ENCODE assay signal across 27 mouse cellular contexts in genomic region chr14:121508929-121509328, GRCm38 (mm10). TPM values are rescaled to one million over a fixed set of nuclear protein-coding genes. Genes with fewer than 3 reads are reported as not detected.
A peak's percentile ranks its signal among the peaks of the same experiment; 100 is the strongest.
DNase-seq lines count a peak whose midpoint lies in the region; ATAC-seq and TF ChIP-seq lines count a peak whose summit lies in the region.
"Had no signal": no experiment of that assay in that cellular context is flagged by ENCODE, and none has a peak within 500 bp of the region (broad histone marks: within the 10 kb centered on the region; RNA-seq: fewer than 3 reads in every experiment).

No protein-coding gene starts in this region.

- ATAC-seq in liver, embryonic 16.5 days (ENCODE audit: low read depth), result 0 out of 2 replicates have a peak, but pooled peaks have one; percentile 11
- ATAC-seq in intestine, embryonic 16.5 days, result peak; percentile 70
- ATAC-seq: forebrain, embryonic 13.5 days; forebrain, embryonic 16.5 days; Patski had no signal

- H3K27me3 ChIP-seq in kidney, adult 2 months (replicated peaks; ENCODE audit: control insufficient read depth, insufficient read depth, low read length), result no peaks in the 10 kb centered on the region
- H3K27me3 ChIP-seq in liver, embryonic 16.5 days (ENCODE audit: control insufficient read depth, insufficient read depth, low read depth, low read length), result peaks cover 26% of the 10 kb centered on the region
- H3K27me3 ChIP-seq in intestine, embryonic 16.5 days (replicated peaks; ENCODE audit: control insufficient read depth, insufficient read depth, low read length), result no peaks in the 10 kb centered on the region
- H3K27me3 ChIP-seq: CH12.LX had no signal

- no peak for TF ChIP-seq POLR2A in kidney, adult 2 months (IDR thresholded peaks at IDR 0.05; ENCODE audit: low read depth, low read length)

- DNase-seq in kidney, adult 2 months, result peak; percentile 15
- no peak for DNase-seq in kidney, postnatal 4 days
- DNase-seq in liver, result no peak
- peak; percentile 22 for DNase-seq in yolk sac, embryonic 10.5 days (ENCODE audit: low spot score)
- DNase-seq in right cerebral cortex, postnatal 14 days, result no peak
- DNase-seq: adrenal gland, postnatal 10 days; adrenal gland, postnatal 36 days; B cell, adult 2 months; cerebellum, adult 18-20 months; cerebellum, adult 9-10 months; cerebellum, postnatal 14 days; gastrocnemius, postnatal 10 days; gastrocnemius, postnatal 36 days; heart, adult 2 months; heart, postnatal 14 days; heart, postnatal 4 days had no signal

- no peak overlapping the region for H3K9ac ChIP-seq in liver, embryonic 16.5 days (ENCODE audit: low read depth, low read length)
- H3K9ac ChIP-seq in intestine, embryonic 16.5 days (ENCODE audit: low read depth, low read length), result no peak overlapping the region
- H3K9ac ChIP-seq: forebrain, embryonic 13.5 days; heart, embryonic 13.5 days had no signal

- no peak overlapping the region for H3K4me3 ChIP-seq in kidney, adult 2 months (ENCODE audit: insufficient read depth, low read depth, low read length)
- no peak overlapping the region for H3K4me3 ChIP-seq in liver, embryonic 16.5 days (ENCODE audit: low read depth, low read length)
- no peak overlapping the region for H3K4me3 ChIP-seq in intestine, embryonic 16.5 days (ENCODE audit: low read length)
- H3K4me3 ChIP-seq: forebrain, embryonic 10.5 days; forebrain, embryonic 13.5 days; heart, adult 2 months; heart, embryonic 10.5 days; heart, embryonic 13.5 days had no signal

- H3K4me2 ChIP-seq in liver, embryonic 16.5 days (ENCODE audit: low read depth, low read length), result no peak overlapping the region
- no peak overlapping the region for H3K4me2 ChIP-seq in intestine, embryonic 16.5 days (ENCODE audit: low read depth, low read length)
- H3K4me2 ChIP-seq: forebrain, embryonic 13.5 days; heart, embryonic 13.5 days had no signal

- no peak overlapping the region for H3K27ac ChIP-seq in kidney, adult 2 months (ENCODE audit: insufficient read depth, low read depth, low read length)
- no peak overlapping the region for H3K27ac ChIP-seq in liver, embryonic 16.5 days (ENCODE audit: low read length)
- no peak overlapping the region for H3K27ac ChIP-seq in intestine, embryonic 16.5 days (ENCODE audit: low read length)
- H3K27ac ChIP-seq: forebrain, embryonic 10.5 days; forebrain, embryonic 13.5 days; heart, adult 2 months; heart, embryonic 10.5 days; heart, embryonic 13.5 days had no signal

- H3K9me3 ChIP-seq in liver, embryonic 16.5 days (replicated peaks; ENCODE audit: control insufficient read depth, low read length), result no peaks in the 10 kb centered on the region
- peaks cover 3% of the 10 kb centered on the region; the same call in 1 of the 2 replicates for H3K9me3 ChIP-seq in intestine, embryonic 16.5 days (ENCODE audit: control insufficient read depth, low read length)
- H3K9me3 ChIP-seq: forebrain, embryonic 10.5 days; forebrain, embryonic 13.5 days; heart, embryonic 10.5 days; heart, embryonic 13.5 days had no signal

- H3K4me1 ChIP-seq in kidney, adult 2 months (ENCODE audit: control insufficient read depth, insufficient read depth, low read length), result no peaks in the 10 kb centered on the region
- no peaks in the 10 kb centered on the region for H3K4me1 ChIP-seq in liver, embryonic 16.5 days (ENCODE audit: control insufficient read depth, low read depth, low read length)
- peaks cover 7% of the 10 kb centered on the region; the same call in 1 of the 2 replicates for H3K4me1 ChIP-seq in intestine, embryonic 16.5 days (ENCODE audit: control insufficient read depth, insufficient read depth, low read length)

- H3K36me3 ChIP-seq in kidney, adult 2 months (ENCODE audit: control insufficient read depth, insufficient read depth, low read length), result no peaks in the 10 kb centered on the region
- no peaks in the 10 kb centered on the region for H3K36me3 ChIP-seq in liver, embryonic 16.5 days (ENCODE audit: control insufficient read depth, insufficient read depth)
- H3K36me3 ChIP-seq in intestine, embryonic 16.5 days (ENCODE audit: control insufficient read depth, insufficient read depth, low read length), result no peaks in the 10 kb centered on the region
- H3K36me3 ChIP-seq: forebrain, embryonic 10.5 days; G1E; heart, embryonic 10.5 days; heart, embryonic 13.5 days had no signal

- 40% methylated on average over 2 of the region's 2 CpGs for WGBS in kidney, adult 2 months
- WGBS in liver, embryonic 16.5 days (ENCODE audit: insufficient replicate concordance), result 45% methylated on average over 2 of the region's 2 CpGs
- WGBS in intestine, embryonic 16.5 days, result 45% methylated on average over 2 of the region's 2 CpGs

- TF ChIP-seq CTCF in kidney, adult 2 months (conservative IDR thresholded peaks at IDR 0.05; ENCODE audit: insufficient read depth, insufficient read length, low read depth, low read length), result no peak

RNA-seq across cellular contexts. Expression of gene Slc15a1, which starts 3.9 kb away (rescaled TPM):
- polyA plus RNA-seq in kidney, adult 2 months (2012; rRNA removed), result 0.11 and 0.27 TPM in 2 replicates
- polyA plus RNA-seq in liver, embryonic 16.5 days (2015; fragmentation: Nextera tagmentation; extraction: Ambion mirVana), result 0.13 TPM in 1 of 2 replicates, not detected in the other
- polyA plus RNA-seq in intestine, embryonic 16.5 days (2015; fragmentation: Nextera tagmentation; extraction: Ambion mirVana), result 12.6 and 18.7 TPM in 2 replicates
- polyA plus RNA-seq: embryonic facial prominence, embryonic 11.5 days; forebrain, embryonic 10.5 days; forebrain, embryonic 13.5 days; forebrain, embryonic 16.5 days; G1E; heart, adult 2 months; heart, embryonic 10.5 days; heart, embryonic 13.5 days had no signal

Comparison
In these comparisons a context has a peak if more than half of its experiments do, and no peak if none do; other contexts are left out.
1. DNase-seq: peak in kidney, adult 2 months (single experiment) and yolk sac, embryonic 10.5 days (single experiment); none in kidney, postnatal 4 days (0 of 2), liver (single experiment) and right cerebral cortex, postnatal 14 days (single experiment).
2. RNA of gene Slc15a1, which starts 3.9 kb away (polyA plus RNA-seq): 12.6 to 18.7 TPM in intestine, embryonic 16.5 days; 0.13 TPM in liver, embryonic 16.5 days and 0.11 to 0.27 TPM in kidney, adult 2 months; every median in the first group is over 10 times any median in the second.